Mouse (Mus musculus) hindbrain, embryonic 15.5 days (tissue): ENCODE measurements at regions not wholly inside any gene's neighbourhood (a gene's known extent, or its start where the extent isn't known, plus 50 kb on each side); places are given as distances from the start of the nearest gene placed in this dataset.
A peak's percentile ranks its signal among the peaks of the same experiment; 100 is the strongest.
"Not testable (repeated sequence)": the region's sequence is repeated elsewhere in the genome, so short reads cannot be mapped to it uniquely, and the experiment has no call there.

Source experiments
- ATAC-seq: fragments of 200-750 bp; cut with Nextera tagmentation; 2 replicates; pipeline ENCODE4 v1.8.0; 2017; ENCODE audit warnings: low read depth, moderate number of reproducible peaks, moderate TSS enrichment; ENCODE audit not compliant: low FRiP score
- H3K27ac ChIP-seq: fragments of 300-500 bp; sonication (generic); replicated peaks from 2 replicates; pipeline ENCODE4 v1.5.1; 2015; ENCODE audit warnings: mild to moderate bottlenecking, inconsistent platforms
- H3K27me3 ChIP-seq: fragments of 300-500 bp; sonication (generic); 2 replicates; pipeline ENCODE4 v1.6.1; 2015; ENCODE audit warnings: control low read depth, inconsistent platforms
- H3K36me3 ChIP-seq: fragments of 300-500 bp; sonication (generic); 2 replicates; pipeline ENCODE4 v1.6.1; 2015; ENCODE audit warnings: control low read depth, inconsistent platforms
- H3K4me1 ChIP-seq: fragments of 300-500 bp; sonication (generic); replicated peaks from 2 replicates; pipeline ENCODE4 v1.6.1; 2015; ENCODE audit warnings: control low read depth, inconsistent platforms
- H3K4me2 ChIP-seq: fragments of 300-500 bp; sonication (generic); 2 replicates; pipeline ENCODE4 v1.6.1; 2015; ENCODE audit warnings: moderate library complexity, mild to moderate bottlenecking, inconsistent platforms
- H3K4me3 ChIP-seq: fragments of 300-500 bp; sonication (generic); 2 replicates; pipeline ENCODE4 v1.5.1; 2015; ENCODE audit warnings: mild to moderate bottlenecking, inconsistent platforms
- H3K9ac ChIP-seq: fragments of 300-500 bp; sonication (generic); 2 replicates; pipeline ENCODE4 v1.6.1; 2015; ENCODE audit warnings: inconsistent platforms
- H3K9me3 ChIP-seq: fragments of 300-500 bp; sonication (generic); 2 replicates; pipeline ENCODE4 v1.6.1; 2016; ENCODE audit warnings: control low read depth, inconsistent platforms
- WGBS: fragments of 180-500 bp; shearing (Covaris S2); methylation state at CpG from one replicate; pipeline ENCODE4 v1.1.7; 2015; 5-methylcytosine and 5-hydroxymethylcytosine counted together

DNA sequence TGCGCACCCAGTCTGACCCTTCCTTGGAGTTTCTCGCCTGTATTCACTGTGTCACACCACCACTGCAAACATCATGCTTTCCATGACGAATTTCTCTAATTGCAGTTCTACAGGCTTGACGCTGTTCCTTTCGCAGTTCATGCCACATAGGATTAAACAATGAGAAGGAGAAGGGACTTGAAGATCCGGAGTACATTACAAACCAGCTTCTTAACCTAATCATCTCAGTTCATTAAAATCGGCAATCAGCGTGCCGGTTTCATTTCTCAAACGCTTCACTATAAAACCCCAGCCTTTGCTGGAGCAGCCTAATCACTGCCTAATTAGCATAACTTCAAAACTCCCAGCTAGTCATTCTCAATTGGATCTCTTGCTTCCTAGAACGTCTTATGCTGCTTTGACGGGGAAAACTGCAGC is 196.5 kb upstream of the Slc7a11 start:
- Histone ChIP-seq H3K4me2 (peak overlapping the region; percentile 20), H3K27ac (no peak overlapping the region)
- WGBS = 52% methylated on average over 12 of the region's 12 CpGs

DNA sequence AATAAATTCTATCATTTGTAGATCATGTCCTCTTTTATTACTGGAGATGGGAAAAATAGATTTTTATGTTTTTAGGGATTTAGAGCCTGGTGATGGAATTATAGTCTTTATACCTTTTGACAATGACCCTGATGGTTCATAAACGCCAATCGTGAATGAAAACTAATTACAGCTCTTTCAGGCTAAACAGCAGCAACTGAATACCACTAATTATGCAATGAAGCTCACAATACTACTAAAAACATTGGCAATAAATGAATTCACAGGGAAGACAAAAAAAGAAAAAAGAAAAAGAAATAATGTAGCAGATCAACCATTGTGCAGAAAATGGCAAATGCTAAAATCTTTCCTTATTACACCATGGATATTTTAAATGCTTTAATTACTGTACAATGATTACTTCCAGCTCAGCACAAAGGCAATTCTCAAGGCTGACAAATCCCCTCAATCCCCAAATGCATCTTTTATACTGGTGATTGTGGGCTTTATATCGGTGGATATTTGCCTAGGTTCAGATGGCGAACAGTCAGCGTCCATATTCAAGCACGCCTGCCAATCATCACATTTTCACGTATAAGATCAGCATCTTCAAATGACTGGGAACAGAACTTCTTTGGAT is 191.2 kb upstream of the Slc7a11 start:
- Histone ChIP-seq H3K27ac (no peak overlapping the region), H3K4me1 (no peaks in the 10 kb centered on the region), H3K9ac (no peak overlapping the region), H3K27me3 (no peaks in the 10 kb centered on the region), H3K9me3 (no peaks in the 10 kb centered on the region), H3K4me3 (no peak overlapping the region), H3K4me2 (no peak overlapping the region), H3K36me3 (no peaks in the 10 kb centered on the region)
- no peak for ATAC-seq
- 67% methylated on average over 7 of the region's 7 CpGs for WGBS

More for the DNA sequence above, 196.5 kb upstream of the Slc7a11 start:
- no peaks in the 10 kb centered on the region for H3K36me3 ChIP-seq
- H3K9ac ChIP-seq = no peak overlapping the region
- H3K4me3 ChIP-seq = no peak overlapping the region
- H3K9me3 ChIP-seq = no peaks in the 10 kb centered on the region
- no peaks in the 10 kb centered on the region for H3K27me3 ChIP-seq
- ATAC-seq = no peak; the same call in 1 of the 2 replicates
- H3K4me1 ChIP-seq = no peaks in the 10 kb centered on the region; the same call in 1 of the 2 replicates

DNA sequence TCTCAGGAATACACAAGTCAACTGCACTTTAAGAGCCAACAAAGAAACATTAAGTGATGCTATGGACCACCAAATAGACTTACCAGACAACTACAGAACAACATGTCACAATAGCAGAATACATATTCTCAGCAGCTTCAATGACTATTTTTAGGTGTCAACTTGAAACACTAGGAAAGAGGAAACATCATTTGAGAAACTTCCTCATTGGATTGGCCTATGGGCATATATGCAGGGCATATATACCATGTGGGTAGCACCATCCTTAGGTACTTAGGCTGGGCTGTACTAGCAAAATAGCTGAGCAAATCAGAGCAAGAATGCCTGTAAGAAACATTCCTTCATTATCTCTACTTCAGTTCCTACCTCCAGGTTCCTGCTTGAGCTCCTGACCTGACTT is 187.9 kb upstream of the Slc7a11 start:
- no peaks in the 10 kb centered on the region for H3K27me3 ChIP-seq
- H3K4me1 ChIP-seq = no peaks in the 10 kb centered on the region
- no peaks in the 10 kb centered on the region for H3K36me3 ChIP-seq
- H3K4me2 ChIP-seq = no peak overlapping the region
- H3K4me3 ChIP-seq = no peak overlapping the region
- no peak overlapping the region for H3K9ac ChIP-seq
- no peaks in the 10 kb centered on the region for H3K9me3 ChIP-seq
- no peak overlapping the region for H3K27ac ChIP-seq
- no peak for ATAC-seq

DNA sequence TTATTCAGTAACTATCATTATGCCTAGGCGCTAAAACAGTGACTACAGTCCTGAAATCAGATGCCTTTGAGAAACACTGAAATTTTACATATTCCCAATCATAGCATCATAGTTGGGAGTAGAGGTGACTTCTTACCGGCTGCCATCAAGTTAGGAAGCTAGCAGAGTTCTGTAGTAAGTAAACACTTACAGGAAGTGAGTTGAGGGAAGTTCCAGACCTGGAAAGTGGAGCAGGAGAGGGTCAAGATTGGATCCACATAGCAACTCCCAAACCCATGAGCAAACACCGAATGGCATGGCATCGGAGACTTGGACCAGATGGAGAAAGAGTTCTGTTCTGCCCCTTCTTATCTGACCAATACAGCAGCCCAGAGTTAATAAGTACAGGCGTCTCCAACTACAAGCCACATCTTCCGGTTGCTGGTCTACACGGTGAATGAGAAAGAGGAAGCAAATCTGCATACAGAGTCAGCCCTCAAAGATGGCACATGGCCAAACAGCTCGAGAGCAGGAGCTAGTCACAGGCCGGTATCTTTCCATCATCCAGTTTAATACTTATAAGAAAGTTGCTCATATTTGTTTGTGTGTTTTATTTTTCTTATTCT is 184.8 kb upstream of the Slc7a11 start:
- H3K27me3 ChIP-seq = no peaks in the 10 kb centered on the region
- H3K27ac ChIP-seq = no peak overlapping the region
- H3K4me2 ChIP-seq = no peak overlapping the region
- WGBS = 91% methylated on average over 9 of the region's 9 CpGs
- H3K4me1 ChIP-seq = no peaks in the 10 kb centered on the region
- H3K4me3 ChIP-seq = no peak overlapping the region
- H3K9ac ChIP-seq = no peak overlapping the region
- ATAC-seq = no peak
- H3K9me3 ChIP-seq = no peaks in the 10 kb centered on the region
- no peaks in the 10 kb centered on the region for H3K36me3 ChIP-seq

DNA sequence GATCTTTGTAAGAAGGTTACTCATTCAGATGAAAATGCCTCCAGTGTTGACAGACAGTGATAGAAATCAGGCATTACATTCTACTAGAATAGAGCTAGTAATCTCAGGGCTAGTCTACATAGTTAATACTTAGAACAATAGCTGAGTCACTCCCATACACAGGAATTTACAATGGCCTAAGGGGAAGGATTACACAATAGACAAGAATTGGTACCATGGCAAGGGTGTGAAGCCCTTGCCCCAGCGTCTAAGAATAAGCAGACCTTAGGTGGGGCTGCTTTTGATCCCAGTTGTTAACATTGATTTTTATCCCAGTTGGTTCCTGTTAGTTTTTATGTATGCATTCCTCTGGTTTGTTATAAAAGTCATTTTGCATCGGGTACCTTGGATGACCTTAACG is 177.8 kb upstream of the Slc7a11 start:
- not testable (repeated sequence) for ATAC-seq, H3K4me2 ChIP-seq, H3K36me3 ChIP-seq, H3K4me1 ChIP-seq, H3K9me3 ChIP-seq, H3K27ac ChIP-seq, H3K27me3 ChIP-seq, H3K4me3 ChIP-seq, H3K9ac ChIP-seq
- WGBS = 75% methylated on average over 3 of the region's 3 CpGs

DNA sequence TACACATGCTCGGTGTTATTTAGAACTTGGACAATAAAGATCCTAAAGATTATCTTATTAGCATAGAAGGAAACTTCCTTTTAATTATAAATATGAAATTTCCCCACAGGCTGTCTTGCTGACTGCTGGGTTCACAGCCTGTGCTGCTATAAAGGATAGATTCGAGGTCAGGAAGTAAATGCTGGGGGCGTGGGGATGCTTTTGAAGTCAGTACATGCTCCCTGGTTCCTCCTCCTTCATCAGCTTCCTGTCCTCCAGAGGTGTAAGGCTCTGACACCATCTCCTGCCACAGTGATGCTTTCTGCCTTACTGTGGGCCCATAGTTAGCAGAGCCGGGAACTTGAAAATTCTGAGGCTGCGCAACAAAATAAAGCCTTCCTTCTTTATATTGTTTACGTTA is 175.6 kb upstream of the Slc7a11 start:
- WGBS = 84% methylated on average over 6 of the region's 6 CpGs
- no peaks in the 10 kb centered on the region for H3K36me3 ChIP-seq
- no peak overlapping the region for H3K27ac ChIP-seq
- no peaks in the 10 kb centered on the region for H3K27me3 ChIP-seq
- no peak overlapping the region for H3K4me3 ChIP-seq
- H3K9me3 ChIP-seq = no peaks in the 10 kb centered on the region
- no peak overlapping the region for H3K4me2 ChIP-seq
- no peak overlapping the region for H3K9ac ChIP-seq
- no peak for ATAC-seq
- H3K4me1 ChIP-seq = no peaks in the 10 kb centered on the region

DNA sequence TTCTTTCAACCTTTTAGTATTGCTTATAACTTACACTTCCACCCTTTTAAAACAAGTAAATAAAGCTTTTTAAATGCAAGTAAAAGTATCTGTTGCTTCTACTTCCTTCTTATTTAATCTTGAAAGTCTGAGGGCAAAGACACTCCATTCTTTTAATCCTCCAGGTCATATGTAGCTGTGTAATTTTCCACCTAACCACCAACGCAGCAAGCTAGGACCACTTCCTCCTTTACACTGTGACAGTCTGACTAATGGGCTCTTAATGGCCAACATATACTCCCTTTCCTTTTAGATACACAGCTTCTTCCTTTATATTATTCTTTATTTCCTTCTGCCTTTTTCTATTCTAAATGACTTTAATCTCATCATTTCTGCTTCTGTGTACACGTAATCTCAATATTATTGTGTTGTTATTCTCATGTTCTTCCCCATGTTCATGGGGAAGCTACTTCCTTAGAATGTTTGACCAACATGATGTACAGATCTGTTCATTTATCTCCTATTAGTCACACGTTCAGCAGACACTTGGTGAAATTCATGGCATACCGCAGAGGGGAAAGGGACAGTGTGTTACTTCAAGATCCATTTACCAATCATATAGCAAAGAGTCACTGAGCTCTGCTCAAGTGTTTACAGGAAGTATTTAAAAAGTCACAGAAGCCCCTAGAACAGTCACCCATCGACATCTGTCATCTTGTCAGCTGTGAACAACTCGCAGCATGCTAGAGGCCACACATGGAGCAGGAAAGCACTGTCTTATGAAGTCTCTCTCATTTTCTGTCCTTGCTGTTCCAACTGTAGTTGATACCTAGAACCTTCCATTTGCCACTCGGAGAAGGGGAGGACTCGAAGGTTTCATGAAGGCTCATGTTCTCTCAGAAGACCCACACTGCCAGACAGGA is 172.2 kb upstream of the Slc7a11 start:
- Histone ChIP-seq H3K4me1 (no peaks in the 10 kb centered on the region), H3K27ac (no peak overlapping the region), H3K4me3 (no peak overlapping the region), H3K9me3 (no peaks in the 10 kb centered on the region), H3K4me2 (no peak overlapping the region), H3K27me3 (no peaks in the 10 kb centered on the region), H3K36me3 (no peaks in the 10 kb centered on the region), H3K9ac (no peak overlapping the region)
- ATAC-seq = no peak
- 85% methylated on average over 8 of the region's 8 CpGs for WGBS

DNA sequence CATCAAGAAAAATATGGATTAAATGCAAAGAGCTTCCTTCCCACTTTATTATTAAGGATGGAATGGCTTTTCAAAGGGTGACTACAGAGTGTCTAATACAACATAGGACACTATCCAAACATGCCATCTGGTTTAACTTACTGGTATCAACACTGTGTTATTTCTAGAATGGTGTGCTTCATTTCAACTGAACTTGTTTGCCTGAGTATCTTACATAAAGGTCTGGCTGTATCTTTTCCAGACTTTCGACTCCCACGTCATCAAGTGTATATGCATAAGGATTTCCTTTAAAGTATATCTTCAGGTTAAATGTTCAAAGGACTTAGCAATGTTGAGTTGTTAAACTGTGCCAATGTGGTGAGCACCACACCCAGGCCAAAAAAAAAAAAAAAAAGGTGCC is 169.6 kb upstream of the Slc7a11 start:
- Histone ChIP-seq H3K27me3 (no peaks in the 10 kb centered on the region), H3K36me3 (no peaks in the 10 kb centered on the region), H3K4me3 (no peak overlapping the region), H3K9ac (no peak overlapping the region), H3K4me2 (no peak overlapping the region), H3K4me1 (no peaks in the 10 kb centered on the region), H3K9me3 (no peaks in the 10 kb centered on the region), H3K27ac (no peak overlapping the region)
- WGBS = 90% methylated on average over 2 of the region's 2 CpGs
- ATAC-seq = no peak

DNA sequence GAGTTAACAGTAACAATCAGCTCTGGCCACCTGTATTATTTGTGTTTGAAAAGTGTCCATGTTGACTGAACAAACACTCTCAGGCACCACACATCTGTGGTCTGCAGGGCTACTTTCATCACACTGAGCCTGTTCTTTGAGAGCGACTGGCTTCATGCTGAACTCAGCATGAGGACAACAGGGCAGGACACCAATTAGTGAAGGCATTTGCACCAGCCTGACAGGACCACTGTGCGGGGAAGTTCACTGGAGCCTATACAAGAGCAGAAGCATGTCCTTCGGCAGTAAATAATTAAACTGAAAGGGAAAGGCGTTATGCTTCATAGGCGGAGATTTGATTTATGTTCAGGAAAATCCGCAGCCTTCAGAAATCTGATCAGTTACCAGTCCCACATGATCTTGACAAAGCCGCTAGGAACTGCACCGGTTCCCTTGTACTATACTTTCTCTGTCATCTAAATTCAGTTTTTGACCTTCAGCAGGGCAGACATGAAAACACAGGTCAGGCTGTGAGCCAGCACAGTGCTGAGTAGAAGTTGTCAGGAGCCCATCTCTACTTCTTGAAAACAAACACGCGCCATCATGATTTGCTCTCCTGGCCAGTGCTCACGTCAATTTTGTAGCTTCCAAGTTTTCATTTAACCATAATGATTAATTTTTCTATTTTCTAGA is 166.1 kb upstream of the Slc7a11 start:
- ATAC-seq = 0 out of 2 replicates have a peak, but pooled peaks have one; percentile 15
- no peak overlapping the region for H3K4me2 ChIP-seq
- no peaks in the 10 kb centered on the region for H3K27me3 ChIP-seq
- no peaks in the 10 kb centered on the region for H3K9me3 ChIP-seq
- WGBS = 46% methylated on average over 11 of the region's 11 CpGs
- H3K36me3 ChIP-seq = no peaks in the 10 kb centered on the region
- no peaks in the 10 kb centered on the region for H3K4me1 ChIP-seq
- no peak overlapping the region for H3K9ac ChIP-seq
- H3K27ac ChIP-seq = no peak overlapping the region
- H3K4me3 ChIP-seq = no peak overlapping the region

DNA sequence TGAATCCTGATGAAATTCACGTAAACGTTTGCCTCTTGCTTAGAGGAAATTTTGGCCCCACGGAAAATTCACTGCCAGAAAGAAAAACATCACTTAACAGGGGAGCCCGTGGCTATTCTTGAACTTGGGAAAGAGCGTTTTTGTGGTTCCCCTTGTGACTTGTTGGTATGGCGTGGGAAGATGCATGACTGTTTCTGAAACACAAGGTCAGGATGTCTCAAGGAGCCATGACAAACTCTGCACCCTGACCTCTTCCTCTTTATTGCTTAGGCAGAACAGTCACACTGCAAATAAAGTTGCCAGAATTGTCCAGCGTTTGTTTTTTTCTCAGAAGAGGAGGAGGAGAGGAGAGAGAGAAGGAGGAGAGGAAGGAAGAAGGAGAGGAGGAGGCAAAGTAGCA is 164.3 kb upstream of the Slc7a11 start:
- Histone ChIP-seq H3K36me3 (no peaks in the 10 kb centered on the region), H3K9ac (no peak overlapping the region), H3K4me1 (no peaks in the 10 kb centered on the region), H3K27me3 (no peaks in the 10 kb centered on the region), H3K4me2 (no peak overlapping the region), H3K9me3 (no peaks in the 10 kb centered on the region), H3K4me3 (no peak overlapping the region), H3K27ac (no peak overlapping the region)
- ATAC-seq = no peak
- 61% methylated on average over 7 of the region's 7 CpGs for WGBS

DNA sequence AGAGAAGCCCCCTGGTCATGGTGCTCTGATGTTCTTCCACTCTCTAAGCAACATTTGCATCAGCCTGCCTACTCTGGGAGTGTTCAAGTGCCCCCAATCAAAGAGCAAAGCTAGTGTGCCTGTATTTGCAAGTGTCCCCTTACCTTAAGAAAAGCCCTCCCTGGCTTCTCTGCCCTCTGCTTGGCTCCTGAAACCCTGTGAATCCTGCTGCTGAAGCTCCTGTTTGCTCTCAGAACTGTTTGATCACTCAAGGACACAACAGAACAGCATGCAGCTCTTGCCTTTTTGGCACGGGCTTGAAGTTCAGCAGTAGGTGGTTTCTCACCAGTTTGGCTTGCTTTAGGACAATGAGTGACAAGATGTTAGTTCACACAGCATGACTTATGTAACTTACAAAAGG is 163.6 kb upstream of the Slc7a11 start:
- no peak overlapping the region for H3K4me2 ChIP-seq
- no peaks in the 10 kb centered on the region for H3K36me3 ChIP-seq
- 0 out of 2 replicates have a peak overlapping the region, but pooled peaks have one; percentile 3 for H3K27ac ChIP-seq
- H3K4me1 ChIP-seq = no peaks in the 10 kb centered on the region
- H3K9ac ChIP-seq = no peak overlapping the region
- H3K27me3 ChIP-seq = no peaks in the 10 kb centered on the region
- H3K4me3 ChIP-seq = no peak overlapping the region
- no peak for ATAC-seq
- no peaks in the 10 kb centered on the region for H3K9me3 ChIP-seq
- WGBS = 5% methylated on average over 1 of the region's 1 CpGs

DNA sequence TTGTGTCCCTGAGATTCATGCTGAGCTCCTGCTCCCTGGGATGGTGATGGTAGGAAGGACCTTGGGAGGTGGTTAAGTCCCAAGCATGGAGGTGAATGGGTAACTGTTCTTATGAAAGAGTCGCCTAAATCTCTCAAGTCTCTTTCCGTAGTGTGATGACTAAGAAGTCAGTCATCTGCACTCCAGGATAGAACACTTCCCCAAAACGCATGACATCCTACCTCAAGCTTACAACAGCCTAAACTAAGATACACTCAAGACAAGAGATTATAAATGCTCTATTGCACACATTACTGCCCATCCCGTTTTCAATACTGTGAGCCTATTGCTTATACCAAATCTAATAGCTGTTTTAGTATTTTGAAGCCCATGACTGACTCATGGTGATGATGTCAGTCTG is 162.3 kb upstream of the Slc7a11 start:
- H3K27ac ChIP-seq = no peak overlapping the region
- WGBS = 91% methylated on average over 4 of the region's 4 CpGs

More for the DNA sequence above, 162.3 kb upstream of the Slc7a11 start:
- no peak for ATAC-seq
- Histone ChIP-seq H3K4me2 (no peak overlapping the region), H3K9me3 (no peaks in the 10 kb centered on the region), H3K4me1 (no peaks in the 10 kb centered on the region), H3K4me3 (no peak overlapping the region), H3K27me3 (no peaks in the 10 kb centered on the region), H3K36me3 (no peaks in the 10 kb centered on the region), H3K9ac (no peak overlapping the region)
